Mouse (Mus musculus) layer of hippocampus, adult 9-11 months (tissue): ENCODE results near the gene Adgra1.

Experiments
- DNase-seq: peaks from one replicate; pipeline ENCODE4 v3.0.0; 2022

Gene Adgra1

GRCm38 (mm10) chr7:139834036-139834435 lies at the start of gene Adgra1:
Gene Adgra1 (plus strand): TSS chr7:139834174.
- peak; percentile 92 for DNase-seq

GRCm38 (mm10) chr7:139787382-139787781 lies 46.6 kb upstream of the Adgra1 start:
- no peak for DNase-seq

GRCm38 (mm10) chr7:139788927-139789326 lies 45.0 kb upstream of the Adgra1 start:
- DNase-seq: no peak

GRCm38 (mm10) chr7:139789718-139790117 lies 44.3 kb upstream of the Adgra1 start:
- no peak for DNase-seq

GRCm38 (mm10) chr7:139791601-139792000 lies 42.4 kb upstream of the Adgra1 start:
- DNase-seq: peak; percentile 64

GRCm38 (mm10) chr7:139795004-139795605 lies 38.9 kb upstream of the Adgra1 start:
- DNase-seq: no peak

GRCm38 (mm10) chr7:139797186-139798109 lies 36.5 kb upstream of the Adgra1 start:
- peak; percentile 15 for DNase-seq

GRCm38 (mm10) chr7:139806175-139806601 lies 27.8 kb upstream of the Adgra1 start:
- DNase-seq: peak; percentile 31

GRCm38 (mm10) chr7:139810036-139810435 lies 23.9 kb upstream of the Adgra1 start:
- no peak for DNase-seq

GRCm38 (mm10) chr7:139811706-139812105 lies 22.3 kb upstream of the Adgra1 start:
- no peak for DNase-seq

GRCm38 (mm10) chr7:139813577-139814207 lies 20.3 kb upstream of the Adgra1 start:
- DNase-seq: no peak

- DNase-seq: no peak
These were observed 11.5 kb upstream of the Adgra1 start for GRCm38 (mm10) chr7:139822301-139823010.

- DNase-seq: no peak
These were observed 6.3 kb upstream of the Adgra1 start for GRCm38 (mm10) chr7:139827687-139828086.

- no peak for DNase-seq
These were observed 442 bp upstream of the Adgra1 start for GRCm38 (mm10) chr7:139833532-139833931.

GRCm38 (mm10) chr7:139835140-139836131 lies 1.5 kb downstream of the Adgra1 start:
- DNase-seq: no peak

GRCm38 (mm10) chr7:139840443-139841168 lies 6.6 kb downstream of the Adgra1 start:
- no peak for DNase-seq

GRCm38 (mm10) chr7:139842397-139842796 lies 8.4 kb downstream of the Adgra1 start:
- DNase-seq: no peak

GRCm38 (mm10) chr7:139843140-139843539 lies 9.2 kb downstream of the Adgra1 start:
- no peak for DNase-seq

GRCm38 (mm10) chr7:139843776-139844175 lies 9.8 kb downstream of the Adgra1 start:
- DNase-seq: no peak

- DNase-seq: no peak
These were observed 11.1 kb downstream of the Adgra1 start for GRCm38 (mm10) chr7:139845101-139845500.

- peak; percentile 47 for DNase-seq
These were observed 16.2 kb downstream of the Adgra1 start for GRCm38 (mm10) chr7:139850152-139850551.
